Mouse (Mus musculus): Measurements from ENCODE around the gene Il13.

The Il13 gene

DNA sequence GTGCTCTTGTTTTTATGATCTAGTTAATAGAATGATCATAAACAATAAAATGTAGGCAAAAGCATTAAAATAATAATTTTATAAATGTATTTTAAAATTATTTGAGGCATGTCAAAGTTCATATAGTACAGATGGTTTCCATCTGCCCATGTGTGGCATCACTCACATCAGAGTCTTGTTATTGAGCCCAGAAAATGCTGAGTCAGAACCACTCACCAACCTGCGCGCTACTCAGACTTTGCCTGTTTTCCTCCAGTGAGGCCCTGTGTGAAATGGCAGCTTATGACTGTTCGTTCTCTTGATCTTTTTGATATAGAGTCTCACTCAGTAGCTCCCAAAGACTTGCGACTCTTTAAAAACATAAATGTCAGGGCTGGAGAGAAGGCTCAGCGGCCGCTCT, 49.0 kb downstream of the Il13 start:
- DNase-seq (ENCODE audit: low read depth, low spot score): no peak

DNA sequence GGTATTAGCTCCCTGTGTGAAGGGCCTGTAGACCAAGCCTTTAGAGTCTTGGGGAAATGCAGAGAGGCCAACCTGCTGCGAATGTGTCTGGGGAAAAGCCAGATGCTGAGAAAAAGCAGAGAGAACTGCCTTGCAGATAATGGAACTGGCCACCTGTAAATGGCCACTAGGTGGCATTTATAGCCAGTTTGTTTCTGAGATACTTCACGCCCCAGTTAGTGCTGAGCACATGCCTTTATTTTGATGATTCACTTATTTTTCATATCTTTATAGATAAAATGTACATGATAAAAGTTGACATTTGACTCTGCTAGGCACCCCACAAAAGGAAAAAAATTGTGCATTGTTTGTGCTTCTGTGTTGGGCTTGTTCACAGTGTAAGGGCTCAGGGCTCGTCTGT, 49.7 kb downstream of the Il13 start:
- no peak for DNase-seq (ENCODE audit: low read depth, low spot score)

DNA sequence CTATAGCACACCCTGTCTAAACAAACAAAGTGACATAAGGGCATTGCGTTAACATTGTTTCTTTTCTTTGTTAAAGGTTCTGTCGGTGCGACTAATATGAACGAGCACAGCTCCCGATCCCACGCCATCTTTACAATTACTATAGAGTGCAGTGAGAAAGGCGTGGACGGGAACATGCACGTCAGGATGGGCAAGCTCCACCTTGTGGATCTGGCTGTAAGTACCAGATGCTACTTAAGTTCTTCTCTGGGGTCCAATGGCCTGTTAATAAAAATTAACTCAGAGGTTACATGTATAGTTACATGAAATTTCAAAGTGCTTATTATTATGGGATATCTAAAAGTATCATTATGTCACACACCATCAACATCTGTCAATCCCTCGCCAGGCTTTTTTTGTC, 51.4 kb downstream of the Il13 start:
- DNase-seq (ENCODE audit: low read depth, low spot score): no peak
